Mouse (Mus musculus) midbrain, embryonic 16.5 days (tissue): ENCODE results near the gene Cyp39a1. TPM values are rescaled to one million over a fixed set of nuclear protein-coding genes. Genes with fewer than 3 reads are reported as not detected.

Experiments
- ATAC-seq: fragments of 200-750 bp; cut with Nextera tagmentation; 2 replicates; pipeline ENCODE4 v1.8.0; 2017; ENCODE audit warnings: moderate TSS enrichment
- H3K27ac ChIP-seq: fragments of 300-500 bp; sonication (generic); 2 replicates; pipeline ENCODE4 v1.5.1; 2014; ENCODE audit warnings: mild to moderate bottlenecking, low read length, mixed read lengths
- H3K27me3 ChIP-seq: fragments of 300-500 bp; sonication (generic); 2 replicates; pipeline ENCODE4 v1.6.1; 2014; ENCODE audit warnings: low read depth, low read length, mixed read lengths; ENCODE audit not compliant: control insufficient read depth, insufficient read depth
- H3K36me3 ChIP-seq: fragments of 300-500 bp; sonication (generic); 2 replicates; pipeline ENCODE4 v1.6.1; 2014; ENCODE audit warnings: mild to moderate bottlenecking, low read length, moderate library complexity, mixed read lengths; ENCODE audit not compliant: control insufficient read depth, insufficient read depth
- H3K4me1 ChIP-seq: fragments of 300-500 bp; sonication (generic); 2 replicates; pipeline ENCODE4 v1.6.1; 2014; ENCODE audit warnings: mild to moderate bottlenecking, low read length, mixed read lengths; ENCODE audit not compliant: control insufficient read depth, insufficient read depth
- H3K4me2 ChIP-seq: fragments of 300-500 bp; sonication (generic); 2 replicates; pipeline ENCODE4 v1.6.1; 2014; ENCODE audit warnings: mild to moderate bottlenecking, low read length, mixed read lengths
- H3K4me3 ChIP-seq: fragments of 300-500 bp; sonication (generic); 2 replicates; pipeline ENCODE4 v1.5.1; 2014; ENCODE audit warnings: low read depth, mild to moderate bottlenecking, low read length, moderate library complexity, mixed read lengths
- H3K9ac ChIP-seq: fragments of 300-500 bp; sonication (generic); 2 replicates; pipeline ENCODE4 v1.6.1; 2014; ENCODE audit warnings: low read depth, low read length, mixed read lengths
- H3K9me3 ChIP-seq: fragments of 300-500 bp; sonication (generic); replicated peaks from 2 replicates; pipeline ENCODE4 v1.6.1; 2014; ENCODE audit warnings: mild to moderate bottlenecking, low read length, mixed read lengths; ENCODE audit not compliant: control insufficient read depth, poor library complexity, severe bottlenecking
- WGBS: fragments of 180-500 bp; shearing (Covaris S2); extraction: QIAGEN DNeasy Blood & Tissue Kit; methylation state at CpG from one replicate; pipeline ENCODE4 v1.1.7; 2014; 5-methylcytosine and 5-hydroxymethylcytosine counted together
- polyA plus RNA-seq: library from polyadenylated mRNA; unstranded; fragments of >200 nt; fragmentation: Nextera tagmentation; extraction: Ambion mirVana; gene quantifications from 2 replicates; pipeline ENCODE4 v1.2.1, GENCODE M21; 2015

The Cyp39a1 gene
- polyA plus RNA-seq, 1 experiment from 2014 or later, result 7.6 TPM

DNA sequence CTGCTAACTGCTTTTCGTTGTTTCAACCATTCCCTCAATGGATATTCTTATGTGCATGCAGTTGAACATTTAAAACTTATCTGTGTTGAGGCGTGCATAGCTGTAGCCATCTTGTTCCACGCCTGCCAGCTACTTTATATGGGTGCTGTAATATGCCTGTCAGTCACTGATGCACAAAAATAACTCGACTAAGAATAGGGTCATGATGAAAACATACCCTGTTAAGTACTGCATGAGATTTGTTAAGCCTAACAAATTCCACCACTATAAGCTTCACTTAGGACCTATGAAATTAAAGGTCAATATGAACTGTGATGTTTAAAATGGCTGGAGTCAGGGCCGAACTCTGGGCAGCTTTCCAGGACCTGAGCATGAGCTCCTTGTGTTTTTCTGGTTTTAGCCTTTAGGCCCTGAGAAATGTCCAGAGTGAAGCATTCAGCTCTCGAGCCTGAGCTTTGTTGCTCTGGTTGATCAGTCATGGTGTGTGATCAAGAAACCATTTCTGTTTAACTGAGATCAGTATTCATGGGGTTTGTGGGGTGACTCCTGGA, 2.0 kb downstream of the Cyp39a1 start:
- Histone ChIP-seq H3K9ac (no peak overlapping the region), H3K9me3 (no peaks in the 10 kb centered on the region), H3K4me3 (no peak overlapping the region), H3K27me3 (no peaks in the 10 kb centered on the region), H3K27ac (no peak overlapping the region), H3K4me2 (no peak overlapping the region), H3K36me3 (no peaks in the 10 kb centered on the region), H3K4me1 (peaks cover 18% of the 10 kb centered on the region)
- WGBS, result 68% methylated on average over 6 of the region's 6 CpGs
- no peak for ATAC-seq

DNA sequence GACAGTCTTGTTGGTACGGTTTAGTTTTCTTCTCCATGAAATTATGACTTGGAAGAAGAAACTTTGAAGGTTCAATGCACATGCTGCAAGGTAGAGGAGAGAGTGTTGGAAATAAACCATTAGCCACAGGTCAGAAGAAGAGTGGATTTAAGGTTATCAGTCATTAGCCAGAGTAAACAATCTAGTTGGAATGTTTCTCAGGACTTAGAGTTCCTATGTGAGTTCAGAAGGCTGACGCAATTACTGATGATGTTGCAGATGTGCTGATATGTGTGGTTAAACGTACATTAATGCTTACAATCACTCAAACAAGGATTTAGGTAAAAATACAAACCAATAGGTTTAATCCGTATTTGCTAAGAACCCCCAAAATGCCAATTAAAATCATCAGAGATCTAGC, 4.7 kb downstream of the Cyp39a1 start:
- no peak for ATAC-seq
- Histone ChIP-seq H3K27me3 (no peaks in the 10 kb centered on the region), H3K4me1 (peaks cover 2% of the 10 kb centered on the region; the same call in 1 of the 2 replicates), H3K27ac (no peak overlapping the region), H3K4me2 (no peak overlapping the region), H3K9me3 (no peaks in the 10 kb centered on the region), H3K9ac (no peak overlapping the region), H3K4me3 (no peak overlapping the region), H3K36me3 (no peaks in the 10 kb centered on the region)
- 91% methylated on average over 4 of the region's 4 CpGs for WGBS

DNA sequence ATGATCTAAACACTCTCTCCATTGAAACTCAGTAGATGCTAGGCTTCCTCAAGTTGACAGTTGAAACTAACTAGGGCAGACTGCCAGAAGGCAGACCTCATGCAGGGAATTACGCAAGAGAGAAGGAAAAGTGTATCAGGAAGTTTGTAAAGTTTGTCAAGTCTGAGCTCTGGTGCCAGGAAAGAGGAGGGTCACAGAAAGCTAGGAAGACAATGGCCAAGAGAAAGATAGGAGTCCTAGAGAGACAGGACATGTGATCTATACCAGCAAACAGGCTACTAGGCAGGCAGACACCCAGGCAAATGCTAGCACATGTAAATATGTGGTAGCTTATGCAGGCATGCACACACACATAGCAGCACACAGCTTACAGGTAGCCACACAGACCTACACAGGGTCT, 8.0 kb downstream of the Cyp39a1 start:
- Histone ChIP-seq H3K4me1 (no peaks in the 10 kb centered on the region), H3K9ac (no peak overlapping the region), H3K4me3 (no peak overlapping the region), H3K27ac (no peak overlapping the region), H3K27me3 (no peaks in the 10 kb centered on the region), H3K9me3 (no peaks in the 10 kb centered on the region), H3K4me2 (no peak overlapping the region), H3K36me3 (no peaks in the 10 kb centered on the region)
- WGBS, result 83% methylated on average over 1 of the region's 1 CpGs
- ATAC-seq, result no peak

DNA sequence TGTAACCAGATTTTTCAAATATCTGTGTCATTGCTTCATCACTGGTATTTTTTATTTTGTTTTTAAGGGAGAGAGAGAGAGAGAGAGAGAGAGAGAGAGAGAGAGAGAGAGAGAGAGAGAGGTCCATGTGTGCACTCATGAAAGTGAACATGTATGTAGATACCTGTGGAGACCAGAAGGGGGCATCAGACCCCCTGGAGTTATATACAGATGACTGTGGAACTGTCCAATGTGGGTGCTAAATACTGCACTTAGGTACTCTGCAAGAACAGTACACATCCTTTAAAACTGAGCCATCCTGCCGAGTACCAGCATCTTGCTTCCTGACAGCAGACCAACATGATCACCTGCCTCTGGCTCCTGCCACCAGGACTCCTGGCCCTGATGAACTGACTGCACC, 9.0 kb downstream of the Cyp39a1 start:
- no peaks in the 10 kb centered on the region for H3K4me1 ChIP-seq
- no peak overlapping the region for H3K27ac ChIP-seq
- H3K9ac ChIP-seq, result no peak overlapping the region
- H3K9me3 ChIP-seq, result no peaks in the 10 kb centered on the region
- H3K27me3 ChIP-seq, result no peaks in the 10 kb centered on the region
- no peak for ATAC-seq
- H3K4me2 ChIP-seq, result no peak overlapping the region
- H3K4me3 ChIP-seq, result no peak overlapping the region
- WGBS, result 89% methylated on average over 1 of the region's 1 CpGs
- no peaks in the 10 kb centered on the region for H3K36me3 ChIP-seq

DNA sequence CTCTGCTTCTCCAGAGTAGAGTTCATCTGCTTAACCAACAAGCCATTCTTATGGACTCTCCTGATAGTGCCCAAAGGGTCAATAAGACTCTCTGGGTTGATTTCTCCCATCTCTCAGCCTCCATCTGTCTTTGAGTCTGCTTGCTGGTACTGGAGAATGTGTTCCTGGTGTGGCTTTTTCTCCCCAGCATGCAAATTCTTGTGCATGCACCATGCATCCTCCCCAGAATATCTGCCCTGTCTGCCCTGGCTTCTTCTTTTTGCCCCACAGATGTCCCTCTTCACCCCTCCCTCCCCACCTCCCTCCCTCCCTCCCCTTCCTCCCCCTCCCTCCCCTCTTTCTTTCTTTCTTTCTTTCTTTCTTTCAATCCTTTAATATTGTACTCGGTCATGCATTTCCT, 10.1 kb downstream of the Cyp39a1 start:
- H3K27ac ChIP-seq, result no peak overlapping the region
- WGBS, result 29% methylated on average over 1 of the region's 1 CpGs
- H3K9ac ChIP-seq, result no peak overlapping the region

DNA sequence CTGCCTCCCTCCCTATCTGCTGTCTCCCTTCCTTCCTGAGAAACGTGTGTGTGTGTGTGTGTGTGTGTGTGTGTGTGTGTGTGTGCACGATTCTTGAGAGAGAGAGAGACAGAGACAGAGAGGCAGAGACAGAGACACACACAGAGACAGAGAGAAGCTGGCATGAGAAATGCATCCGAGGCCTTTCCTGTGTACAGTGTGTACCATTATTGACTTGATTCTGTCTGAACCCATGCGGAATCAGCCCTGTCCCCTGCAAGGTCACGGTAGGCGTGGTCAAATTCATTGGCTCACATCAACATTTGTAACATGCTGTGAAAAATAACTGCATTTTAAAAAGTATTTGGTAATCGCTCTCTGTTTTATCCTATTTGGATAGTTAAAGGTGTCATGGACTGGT, 16.9 kb downstream of the Cyp39a1 start:
- no peaks in the 10 kb centered on the region for H3K36me3 ChIP-seq
- 90% methylated on average over 7 of the region's 7 CpGs for WGBS
- no peak overlapping the region for H3K4me2 ChIP-seq
- no peak overlapping the region for H3K27ac ChIP-seq
- no peaks in the 10 kb centered on the region for H3K4me1 ChIP-seq
- H3K9ac ChIP-seq, result no peak overlapping the region
- no peak overlapping the region for H3K4me3 ChIP-seq
- no peaks in the 10 kb centered on the region for H3K27me3 ChIP-seq
- no peak for ATAC-seq
- H3K9me3 ChIP-seq, result no peaks in the 10 kb centered on the region

More for the DNA sequence above, 10.1 kb downstream of the Cyp39a1 start:
- no peaks in the 10 kb centered on the region for H3K36me3 ChIP-seq
- no peaks in the 10 kb centered on the region for H3K27me3 ChIP-seq
- no peak overlapping the region for H3K4me2 ChIP-seq
- no peak overlapping the region for H3K4me3 ChIP-seq
- no peaks in the 10 kb centered on the region for H3K9me3 ChIP-seq
- H3K4me1 ChIP-seq, result no peaks in the 10 kb centered on the region
- ATAC-seq, result no peak

DNA sequence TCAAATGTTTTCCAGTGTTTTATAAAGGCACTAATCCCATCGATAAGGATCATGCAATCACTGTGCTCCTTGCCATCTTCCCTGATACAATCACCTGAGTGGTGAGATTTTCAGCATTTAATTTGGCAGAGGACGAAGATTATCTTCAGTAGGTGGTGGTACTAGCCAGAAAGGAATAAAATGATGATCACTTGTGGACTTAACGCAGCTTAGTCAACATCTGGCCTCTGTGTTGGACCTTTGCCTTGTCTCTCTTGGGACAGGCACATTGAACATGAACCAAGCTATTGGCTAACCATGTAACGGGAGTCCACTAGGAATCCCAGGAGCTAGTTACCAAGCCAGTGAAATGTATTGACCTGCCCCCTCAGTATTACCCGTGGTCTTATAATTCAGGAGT, 17.4 kb downstream of the Cyp39a1 start:
- H3K4me2 ChIP-seq, result no peak overlapping the region
- no peak overlapping the region for H3K9ac ChIP-seq
- H3K4me1 ChIP-seq, result no peaks in the 10 kb centered on the region
- H3K9me3 ChIP-seq, result no peaks in the 10 kb centered on the region
- H3K4me3 ChIP-seq, result no peak overlapping the region
- H3K27me3 ChIP-seq, result no peaks in the 10 kb centered on the region
- WGBS, result 88% methylated on average over 5 of the region's 5 CpGs
- ATAC-seq, result no peak
- H3K27ac ChIP-seq, result no peak overlapping the region
- no peaks in the 10 kb centered on the region for H3K36me3 ChIP-seq

DNA sequence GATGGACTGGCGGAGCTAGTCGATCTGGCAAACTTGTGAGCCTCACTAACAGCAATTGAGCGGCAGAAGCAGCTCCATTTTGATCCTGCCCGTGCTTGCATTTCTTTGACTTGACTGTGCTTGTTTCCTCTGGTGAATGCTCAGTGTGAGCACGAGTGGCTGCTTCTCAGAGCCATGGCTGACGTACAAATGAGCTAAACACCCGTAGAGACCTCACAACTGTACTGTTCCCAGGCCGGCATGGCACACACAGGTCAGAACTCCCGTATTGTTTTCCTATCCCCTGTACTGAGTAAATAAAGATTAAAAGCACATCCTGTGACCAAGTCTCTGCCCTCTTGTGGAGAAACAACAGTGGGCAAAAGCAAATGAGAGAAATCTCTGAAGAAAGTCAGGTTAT, 22.4 kb downstream of the Cyp39a1 start:
- Histone ChIP-seq H3K27ac (no peak overlapping the region), H3K9ac (no peak overlapping the region), H3K4me1 (no peaks in the 10 kb centered on the region), H3K27me3 (no peaks in the 10 kb centered on the region), H3K4me3 (no peak overlapping the region), H3K4me2 (no peak overlapping the region), H3K9me3 (no peaks in the 10 kb centered on the region), H3K36me3 (no peaks in the 10 kb centered on the region)
- no peak for ATAC-seq
- WGBS, result 84% methylated on average over 9 of the region's 9 CpGs

DNA sequence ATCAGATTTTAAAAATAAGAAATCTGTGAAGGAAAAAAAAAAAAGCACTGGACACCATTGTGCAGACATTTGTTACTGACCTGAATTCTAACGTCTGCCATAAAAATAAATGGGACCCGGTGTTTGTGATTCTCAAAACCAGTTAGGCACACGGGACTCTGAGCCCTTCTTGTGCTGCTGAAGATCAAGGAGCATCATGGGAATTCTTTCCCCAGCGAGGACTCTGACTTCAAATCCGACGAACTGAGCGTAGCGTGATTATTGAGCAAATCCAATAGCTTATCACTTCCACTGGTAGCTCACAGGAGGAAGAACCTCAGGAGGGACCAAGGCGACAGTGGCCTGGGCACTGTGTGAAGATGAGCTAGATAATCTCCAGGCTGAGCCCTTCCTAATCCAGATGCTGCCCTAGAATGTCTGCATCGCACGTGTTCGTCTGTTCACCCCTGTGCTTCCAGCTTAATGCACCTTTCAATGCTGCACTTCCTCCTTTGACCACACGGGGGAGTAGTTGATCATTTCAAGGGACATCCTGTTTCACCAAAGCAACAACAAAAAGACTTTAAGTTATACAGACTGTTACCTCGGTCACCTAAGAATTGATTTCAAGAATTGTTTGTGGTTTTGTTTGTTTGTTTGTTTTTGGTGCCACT, 31.9 kb downstream of the Cyp39a1 start:
- peak overlapping the region; percentile 50; the same call in 1 of the 2 replicates for H3K9ac ChIP-seq
- H3K4me1 ChIP-seq, result no peaks in the 10 kb centered on the region; the same call in 1 of the 2 replicates
- H3K9me3 ChIP-seq, result 0 out of 2 replicates have a peak, but pooled peaks cover 2% of the 10 kb centered on the region
- H3K27ac ChIP-seq, result no peak overlapping the region
- peak overlapping the region; percentile 21; the same call in 1 of the 2 replicates for H3K4me3 ChIP-seq
- H3K27me3 ChIP-seq, result no peaks in the 10 kb centered on the region
- no peaks in the 10 kb centered on the region for H3K36me3 ChIP-seq
- peak overlapping the region; percentile 61 for H3K4me2 ChIP-seq
- ATAC-seq, result peak; percentile 78
- 33% methylated on average over 14 of the region's 14 CpGs for WGBS
